Mouse (Mus musculus) CH12.LX (cell line): Measurements from ENCODE around the gene Pbx2. TPM values are rescaled to one million over a fixed set of nuclear protein-coding genes. Genes with fewer than 3 reads are reported as not detected.

ENCODE experiments used
- DNase-seq: peaks from one replicate; pipeline ENCODE4 v3.0.0-alpha.2; 2013; ENCODE audit errors: extremely low read depth
- H3K27ac ChIP-seq: 2 replicates; pipeline ENCODE4 v1.5.1; 2012; ENCODE audit warnings: low read depth, mild to moderate bottlenecking, control low read depth, moderate library complexity; ENCODE audit not compliant: insufficient read depth
- H3K27me3 ChIP-seq: replicated peaks from 2 replicates; pipeline ENCODE3; 2012; ENCODE audit warnings: inconsistent platforms
- H3K36me3 ChIP-seq, 2 experiments: replicated peaks in 1 of 2; 2 replicates each; pipeline versions ENCODE3 to v1.6.1; 2012; ENCODE audit warnings: inconsistent platforms in 1 of 2, low read length in 1 of 2, mild to moderate bottlenecking in 1 of 2, mixed read lengths in 1 of 2, moderate library complexity in 1 of 2; ENCODE audit not compliant: control insufficient read depth in 1 of 2, insufficient read depth in 1 of 2
- H3K4me1 ChIP-seq, 2 experiments: 2 replicates each; pipeline ENCODE4 v1.6.1; 2012; ENCODE audit warnings: inconsistent platforms in 1 of 2, moderate library complexity in 1 of 2; ENCODE audit not compliant: insufficient read depth in 2 of 2, control insufficient read depth in 1 of 2
- H3K4me2 ChIP-seq: 2 replicates; pipeline ENCODE4 v1.6.1; 2012; ENCODE audit warnings: low read depth, mild to moderate bottlenecking, control low read depth; ENCODE audit not compliant: poor library complexity, insufficient read depth, severe bottlenecking
- H3K4me3 ChIP-seq, 3 experiments: fragments of 150-350 bp in 1 of 3; sonication (generic) in 1 of 3; replicated peaks in 1 of 3; 2 replicates each; pipeline versions ENCODE3 to v1.5.1; 2011 to 2012; ENCODE audit warnings: low read depth in 2 of 3, low read length in 2 of 3, mild to moderate bottlenecking in 2 of 3, moderate library complexity in 2 of 3, control low read depth in 1 of 3, improper control_type of control experiment in 1 of 3, inconsistent platforms in 1 of 3, mixed read lengths in 1 of 3; ENCODE audit not compliant: poor library complexity in 1 of 3
- H3K79me2 ChIP-seq: replicated peaks from 2 replicates; pipeline ENCODE4 v1.6.1; 2012; ENCODE audit warnings: mild to moderate bottlenecking, moderate library complexity; ENCODE audit not compliant: control insufficient read depth, poor library complexity, insufficient read depth, severe bottlenecking; ENCODE audit errors: extremely low read depth
- H3K9ac ChIP-seq: 2 replicates; pipeline ENCODE4 v1.6.1; 2012; ENCODE audit warnings: low read depth, mild to moderate bottlenecking, control low read depth, moderate library complexity; ENCODE audit not compliant: insufficient read depth
- H3K9me3 ChIP-seq: replicated peaks from 2 replicates; pipeline ENCODE3; 2012; ENCODE audit warnings: low read length, inconsistent platforms, mixed read lengths
- BHLHE40 ChIP-seq: IDR thresholded peaks from 2 replicates; pipeline ENCODE4 v1.6.1; 2011; ENCODE audit warnings: mild to moderate bottlenecking, low read depth, low read length, improper control_type of control experiment
- CHD1 ChIP-seq: IDR thresholded peaks from 2 replicates; pipeline ENCODE4 v1.6.1; 2012; ENCODE audit warnings: low read depth, low read length, improper control_type of control experiment, inconsistent platforms
- CTCF ChIP-seq, 2 experiments: IDR thresholded peaks in 1 of 2; conservative IDR thresholded peaks in 1 of 2; 2 replicates each; pipeline ENCODE4 v1.5.1; 2011 to 2012; ENCODE audit warnings: low read depth in 2 of 2, low read length in 2 of 2, improper control_type of control experiment in 1 of 2, inconsistent platforms in 1 of 2, mild to moderate bottlenecking in 1 of 2, moderate library complexity in 1 of 2
- ELF1 ChIP-seq: IDR thresholded peaks from 2 replicates; pipeline ENCODE4 v1.6.1; 2014; ENCODE audit warnings: low read depth, mild to moderate bottlenecking, inconsistent platforms, low read length, improper control_type of control experiment
- EP300 ChIP-seq: IDR thresholded peaks from 2 replicates; pipeline ENCODE4 v1.6.1; 2011; ENCODE audit warnings: low read length, improper control_type of control experiment
- ETS1 ChIP-seq: conservative IDR thresholded peaks from 2 replicates; pipeline ENCODE4 v1.6.1; 2012; ENCODE audit warnings: low read depth, mild to moderate bottlenecking, inconsistent platforms, low read length, improper control_type of control experiment, moderate library complexity
- HCFC1 ChIP-seq: IDR thresholded peaks from 2 replicates; pipeline ENCODE4 v1.6.1; 2012; ENCODE audit warnings: low read depth, mild to moderate bottlenecking, inconsistent platforms, low read length, improper control_type of control experiment
- JUN ChIP-seq: IDR thresholded peaks from 2 replicates; pipeline ENCODE4 v1.6.1; 2011; ENCODE audit warnings: low read depth, mild to moderate bottlenecking, low read length, improper control_type of control experiment, moderate library complexity; ENCODE audit not compliant: insufficient read depth
- JUND ChIP-seq: conservative IDR thresholded peaks from 2 replicates; pipeline ENCODE4 v1.6.1; 2011; ENCODE audit warnings: low read depth, low read length, improper control_type of control experiment
- KAT2A ChIP-seq: IDR thresholded peaks from 2 replicates; pipeline ENCODE4 v1.6.1; 2012; ENCODE audit warnings: low read length, improper control_type of control experiment, inconsistent platforms; ENCODE audit not compliant: insufficient replicate concordance
- MAFK ChIP-seq: IDR thresholded peaks from 2 replicates; pipeline ENCODE4 v1.6.1; 2011; ENCODE audit warnings: low read length, improper control_type of control experiment; ENCODE audit not compliant: insufficient replicate concordance
- MAX ChIP-seq: IDR thresholded peaks from 2 replicates; pipeline ENCODE4 v1.6.1; 2011; ENCODE audit warnings: low read length, improper control_type of control experiment
- MYC ChIP-seq: IDR thresholded peaks from 2 replicates; pipeline ENCODE4 v1.6.1; 2011; ENCODE audit warnings: low read depth, mild to moderate bottlenecking, improper control_type of control experiment, low read length
- NELFE ChIP-seq: IDR thresholded peaks from 2 replicates; pipeline ENCODE4 v1.6.1; 2011; ENCODE audit warnings: low read depth, low read length, improper control_type of control experiment
- POLR2AphosphoS2 ChIP-seq: IDR thresholded peaks from 2 replicates; pipeline ENCODE4 v1.6.1; 2011; ENCODE audit warnings: low read depth, low read length, improper control_type of control experiment
- RAD21 ChIP-seq: IDR thresholded peaks from 2 replicates; pipeline ENCODE4 v1.6.1; 2011; ENCODE audit warnings: low read depth, mild to moderate bottlenecking, low read length, improper control_type of control experiment, moderate library complexity
- RCOR1 ChIP-seq: conservative IDR thresholded peaks from 2 replicates; pipeline ENCODE4 v1.6.1; 2012; ENCODE audit warnings: low read depth, mild to moderate bottlenecking, inconsistent platforms, low read length, improper control_type of control experiment
- SIN3A ChIP-seq: IDR thresholded peaks from 2 replicates; pipeline ENCODE4 v1.6.1; 2012; ENCODE audit warnings: low read length, improper control_type of control experiment, inconsistent platforms
- SMC3 ChIP-seq: IDR thresholded peaks from 2 replicates; pipeline ENCODE4 v1.6.1; 2011; ENCODE audit warnings: low read depth, low read length, improper control_type of control experiment
- USF1 ChIP-seq: IDR thresholded peaks from 2 replicates; pipeline ENCODE4 v1.6.1; 2014; ENCODE audit warnings: low read depth, mild to moderate bottlenecking, inconsistent platforms, low read length, improper control_type of control experiment
- USF2 ChIP-seq: conservative IDR thresholded peaks from 2 replicates; pipeline ENCODE4 v1.6.1; 2011; ENCODE audit warnings: low read depth, low read length, improper control_type of control experiment
- ZKSCAN1 ChIP-seq: IDR thresholded peaks from 2 replicates; pipeline ENCODE4 v1.6.1; 2012; ENCODE audit warnings: low read depth, inconsistent platforms, low read length, improper control_type of control experiment, borderline replicate concordance
- ZMIZ1 ChIP-seq: IDR thresholded peaks from 2 replicates; pipeline ENCODE4 v1.6.1; 2012; ENCODE audit warnings: low read depth, mild to moderate bottlenecking, inconsistent platforms, low read length, improper control_type of control experiment
- dilution Hi-C: fragments of 300-500 bp; cut with MboI; formaldehyde crosslinking; loops from 2 replicates; pipeline ENCODE4 v1.14.3; 2020; ENCODE audit warnings: low sequenced_read_pairs; ENCODE audit not compliant: extremely low pct_unique_long_range_greater_than_20kb, extremely low pct_ligation_motif_present
- in situ Hi-C: fragments of 300-500 bp; cut with MboI; formaldehyde crosslinking; loops from 3 replicates; pipeline ENCODE4 v1.14.3; 2019; ENCODE audit warnings: low sequenced_read_pairs, low pct_ligation_motif_present, low pct_unique_long_range_greater_than_20kb, mixed read lengths
- polyA plus RNA-seq: library from polyadenylated mRNA; unstranded; fragments of >175 nt; gene quantifications from 2 replicates; pipeline ENCODE4 v1.2.1, GENCODE M21; 2012; ENCODE audit warnings: low read depth; ENCODE audit not compliant: insufficient read length
- total RNA-seq, 2 experiments: library from RNA; depleted of rRNA; stranded (reverse); fragments of 300-350 nt in 1 of 2; fragments of >200 nt in 1 of 2; gene quantifications; 2 replicates each; pipeline ENCODE4 v1.2.3; 2012 to 2014

Gene Pbx2
- total and polyA plus RNA-seq, 3 experiments, result 30.0 to 50.5 (median 41.0) TPM

DNA sequence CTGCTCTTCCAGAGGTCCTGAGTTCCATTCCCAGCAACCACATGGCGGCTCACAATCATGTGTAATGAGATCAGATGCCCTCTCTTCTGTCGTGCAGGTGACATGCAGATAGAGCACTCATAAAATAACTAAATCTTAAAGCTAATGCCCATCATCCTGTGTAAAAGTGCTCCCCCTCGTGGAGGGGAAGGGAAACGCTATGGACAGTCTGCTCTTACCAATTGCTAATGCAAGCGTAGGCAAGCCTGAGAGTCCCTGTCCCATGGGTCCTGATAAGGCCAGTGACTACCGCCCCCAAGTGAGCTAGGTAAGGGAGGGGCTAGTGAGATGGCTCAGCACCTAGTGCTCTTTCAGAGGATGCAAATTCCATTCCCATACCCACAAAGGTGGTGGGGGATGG lies 27.9 kb downstream of the Pbx2 start (continued):
- TF ChIP-seq RAD21, result peak; percentile 84
- peak; percentile 89 to 96 for TF ChIP-seq CTCF (conservative IDR thresholded peaks at IDR 0.05 in 1 of 2, IDR thresholded peaks at IDR 0.05 in 1 of 2; ENCODE audit: low read depth in 2 of 2, low read length in 2 of 2)
- no peak for TF ChIP-seq JUND
- TF ChIP-seq ZMIZ1, result no peak

- H3K27me3 ChIP-seq, result peaks cover 9% of the 10 kb centered on the region
- no peak for TF ChIP-seq SIN3A
- no peak for TF ChIP-seq ZMIZ1
- no peak for TF ChIP-seq RCOR1
- no peak for TF ChIP-seq USF2
- TF ChIP-seq NELFE, result no peak
- no peak for TF ChIP-seq ZKSCAN1
- TF ChIP-seq CTCF (conservative IDR thresholded peaks at IDR 0.05 in 1 of 2, IDR thresholded peaks at IDR 0.05 in 1 of 2; ENCODE audit: low read depth in 2 of 2, low read length in 2 of 2), result no peak
- in situ Hi-C loops (no loop called here), dilution Hi-C loops (no loop called here)
- peaks cover 2 to 3% of the 10 kb centered on the region in 2 experiments; a peak in 2 of 4 replicates for H3K4me1 ChIP-seq
- H3K79me2 ChIP-seq, result no peaks in the 10 kb centered on the region
- DNase-seq, result no peak
- H3K4me3 ChIP-seq, result no peak overlapping the region
- no peaks in the 10 kb centered on the region for H3K36me3 ChIP-seq
- H3K9ac ChIP-seq, result no peak overlapping the region
- H3K27ac ChIP-seq, result no peak overlapping the region
- H3K4me2 ChIP-seq, result no peak overlapping the region
- no peaks in the 10 kb centered on the region for H3K9me3 ChIP-seq
These were observed 29.9 kb downstream of the Pbx2 start for GRCm38 (mm10) chr17:34621006-34621405.

GRCm38 (mm10) chr17:34623161-34623560 lies 32.1 kb downstream of the Pbx2 start:
- dilution Hi-C loops (no loop called here), in situ Hi-C loops (no loop called here)
- no peak overlapping the region for H3K4me2 ChIP-seq
- no peak for DNase-seq
- no peak overlapping the region for H3K4me3 ChIP-seq
- H3K36me3 ChIP-seq, result no peaks in the 10 kb centered on the region
- peaks cover 29% of the 10 kb centered on the region for H3K27me3 ChIP-seq
- no peaks in the 10 kb centered on the region for H3K79me2 ChIP-seq
- H3K9ac ChIP-seq, result no peak overlapping the region
- TF ChIP-seq USF1 (no peak), RAD21 (peak; percentile 72), CTCF (conservative IDR thresholded peaks at IDR 0.05 in 1 of 2, IDR thresholded peaks at IDR 0.05 in 1 of 2; ENCODE audit: low read depth in 2 of 2, low read length in 2 of 2) (peak in 1 of 2 experiments; percentile 67; a peak in 3 of 4 replicates), SMC3 (peak; percentile 43)
- TF ChIP-seq, all 38 proteins: peak for 3
- Histone ChIP-seq H3K27ac (no peak overlapping the region), H3K9me3 (peaks cover 2% of the 10 kb centered on the region), H3K4me1 (peaks cover 4 to 6% of the 10 kb centered on the region in 2 experiments; a peak in 3 of 4 replicates)

DNA sequence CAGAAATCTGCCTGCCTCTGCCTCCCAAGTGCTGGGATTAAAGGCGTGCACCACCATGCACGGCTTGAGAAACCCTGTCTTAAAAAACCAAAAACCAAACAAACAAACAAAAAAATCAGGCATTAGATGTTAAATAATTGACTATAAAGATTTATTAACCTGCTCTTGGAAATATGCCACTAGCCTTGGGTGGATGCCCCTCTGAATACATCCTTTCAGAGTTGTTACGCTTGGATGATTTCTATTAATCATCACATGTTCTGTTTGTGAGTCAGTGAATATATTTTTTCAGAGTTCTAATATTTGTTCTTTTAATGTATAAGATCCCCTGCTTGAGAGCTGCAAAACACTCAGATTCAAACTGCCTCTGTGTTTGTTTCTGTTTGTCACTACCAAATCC lies 33.9 kb downstream of the Pbx2 start:
- H3K27ac ChIP-seq, result no peak overlapping the region
- H3K4me1 ChIP-seq, result peaks cover 2 to 3% of the 10 kb centered on the region in 2 experiments; a peak in 2 of 4 replicates
- H3K9ac ChIP-seq, result no peak overlapping the region
- DNase-seq, result no peak
- H3K79me2 ChIP-seq, result no peaks in the 10 kb centered on the region
- H3K36me3 ChIP-seq, result no peaks in the 10 kb centered on the region
- H3K27me3 ChIP-seq, result peaks cover 45% of the 10 kb centered on the region
- no peak overlapping the region for H3K4me2 ChIP-seq
- dilution Hi-C loops (no loop called here), in situ Hi-C loops (no loop called here)
- no peak overlapping the region for H3K4me3 ChIP-seq
- H3K9me3 ChIP-seq, result peaks cover 2% of the 10 kb centered on the region
- TF ChIP-seq POLR2AphosphoS2 (no peak), ELF1 (no peak), CHD1 (no peak), HCFC1 (no peak), ZMIZ1 (no peak), ETS1 (no peak), MYC (no peak), EP300 (no peak), MAFK (no peak), RAD21 (no peak), BHLHE40 (no peak), NELFE (no peak), RCOR1 (no peak), MAX (no peak), KAT2A (no peak), JUN (no peak)
